In the genomic region with DNA sequence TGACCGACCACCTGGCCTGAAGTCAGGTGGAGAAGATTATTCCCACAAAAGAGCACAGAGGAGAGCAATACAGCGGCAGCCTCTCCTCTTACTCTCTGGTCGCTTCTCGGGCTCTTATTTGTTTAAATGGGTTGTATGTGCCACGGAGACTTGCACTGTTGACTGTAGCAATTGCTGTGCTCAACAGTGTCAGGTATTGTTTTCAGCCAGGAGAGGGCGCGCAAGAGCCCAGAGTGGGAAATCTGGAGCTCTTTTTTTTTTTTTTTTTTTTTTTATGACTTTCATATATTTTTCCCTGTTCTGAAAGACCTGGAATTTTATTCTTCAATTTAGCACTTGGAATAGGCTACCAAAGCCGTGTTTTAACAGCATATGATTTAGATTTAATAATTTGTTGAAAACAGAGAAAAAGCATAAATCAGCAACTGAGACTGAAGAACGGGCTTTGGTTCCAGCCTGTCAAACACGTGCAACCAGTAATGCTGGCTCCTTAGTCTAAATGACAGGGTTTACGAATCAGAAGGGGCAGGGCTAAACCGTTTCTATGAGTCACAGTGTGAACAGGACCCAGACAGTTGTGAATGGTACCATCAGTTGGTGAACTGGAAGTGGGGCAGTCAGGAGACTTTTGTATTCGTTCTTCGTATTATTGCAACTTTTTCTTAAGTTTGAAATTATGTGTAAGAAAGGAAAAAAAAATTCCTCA, we compare ENCODE assay signal across 9 mouse cellular contexts. TPM values are rescaled to one million over a fixed set of nuclear protein-coding genes. Genes with fewer than 3 reads are reported as not detected.
A peak's percentile ranks its signal among the peaks of the same experiment; 100 is the strongest.
DNase-seq lines count a peak whose midpoint lies in the region; ATAC-seq and TF ChIP-seq lines count a peak whose summit lies in the region.
"Had no signal": no experiment of that assay in that cellular context is flagged by ENCODE, and none has a peak within 500 bp of the region (broad histone marks: within the 10 kb centered on the region; RNA-seq: fewer than 3 reads in every experiment).

No protein-coding gene starts in this region.

- no peaks in the 10 kb centered on the region for H3K36me3 ChIP-seq in liver, embryonic 11.5 days (ENCODE audit: control insufficient read depth, insufficient read depth, low read length)

- no peaks in the 10 kb centered on the region for H3K9me3 ChIP-seq in liver, embryonic 11.5 days (ENCODE audit: control insufficient read depth, low read length)

- ATAC-seq in liver, embryonic 11.5 days (replicated peaks; ENCODE audit: low FRiP score) = no peak
- ATAC-seq in monocyte, adult 5-6 weeks (replicated peaks; ENCODE audit: insufficient number of reproducible peaks, low FRiP score, low TSS enrichment, poor library complexity, severe bottlenecking) = no peak

- peak; percentile 66 for DNase-seq in liver
- no peak for DNase-seq in liver, embryonic 11.5 days (ENCODE audit: low spot score)
- DNase-seq in MN1 (ENCODE audit: low spot score) = peak; percentile 11
- DNase-seq in adrenal gland, postnatal 14 days = peak; percentile 83
- DNase-seq in layer of hippocampus, postnatal 14 days (ENCODE audit: low spot score in 2 of 2) = peak; percentile 34 to 75
- peak; percentile 69 for DNase-seq in retina, embryonic 14.5 days (ENCODE audit: low spot score)

- no peak overlapping the region for H3K9ac ChIP-seq in liver, embryonic 11.5 days (ENCODE audit: low read depth, low read length)

- no peak overlapping the region for H3K4me2 ChIP-seq in liver, embryonic 11.5 days

- no peak overlapping the region for H3K4me3 ChIP-seq in liver, embryonic 11.5 days (ENCODE audit: low read depth, low read length)
- no peak overlapping the region for H3K4me3 ChIP-seq in embryonic fibroblast, embryonic 13.5 days (ENCODE audit: insufficient read depth, low read length)

- no peak for TF ChIP-seq POLR2A in embryonic fibroblast, embryonic 13.5 days (IDR thresholded peaks at IDR 0.05; ENCODE audit: low read depth, low read length)

- no peak overlapping the region for H3K27ac ChIP-seq in liver, embryonic 11.5 days (ENCODE audit: low read depth, low read length)
- H3K27ac ChIP-seq in embryonic fibroblast, embryonic 13.5 days (ENCODE audit: insufficient read depth, low read length) = no peak overlapping the region
- H3K27ac ChIP-seq: macrophage had no signal

- H3K4me1 ChIP-seq in liver, embryonic 11.5 days (replicated peaks; ENCODE audit: control insufficient read depth, insufficient read depth, low read length) = no peaks in the 10 kb centered on the region
- no peaks in the 10 kb centered on the region for H3K4me1 ChIP-seq in embryonic fibroblast, embryonic 13.5 days (ENCODE audit: control insufficient read depth, insufficient read depth, low read length)

- peak; percentile 44; the same call in 1 of the 2 replicates for TF ChIP-seq CTCF in embryonic fibroblast, embryonic 13.5 days (IDR thresholded peaks at IDR 0.05; ENCODE audit: borderline replicate concordance, insufficient read depth, low read length)

- no peaks in the 10 kb centered on the region for H3K27me3 ChIP-seq in liver, embryonic 11.5 days (replicated peaks; ENCODE audit: control insufficient read depth, insufficient read depth, low read length)

- WGBS in liver, embryonic 11.5 days = 50% methylated on average over 14 of the region's 14 CpGs

RNA-seq across cellular contexts. Expression of a gene that starts 12.0 kb away (rescaled TPM):
- polyA plus RNA-seq in liver, embryonic 11.5 days (2014; fragmentation: Nextera tagmentation; extraction: Ambion mirVana) = 5.2 and 5.4 TPM in 2 replicates
- 2.4 and 2.8 TPM in 2 replicates for total RNA-seq in adrenal gland, postnatal 14 days (2021)
- polyA plus RNA-seq in embryonic fibroblast, embryonic 13.5 days (2011; ENCODE audit: insufficient read length, low read depth, missing spikeins) = 0.42 and 2.1 TPM in 2 replicates
- 1 to 10 TPM; 3.1 to 5.1 TPM for total RNA-seq in layer of hippocampus, postnatal 14 days (2021)
- total RNA-seq in monocyte, adult 5-6 weeks (2017) = not detected in 3 replicates
- polyA plus RNA-seq: macrophage had no signal

RNA-seq across cellular contexts. Expression of a gene that starts 15.3 kb away (rescaled TPM):
- 25.8 and 30.0 TPM in 2 replicates for polyA plus RNA-seq in liver, embryonic 11.5 days (2014; fragmentation: Nextera tagmentation; extraction: Ambion mirVana)
- total RNA-seq in adrenal gland, postnatal 14 days (2021) = 56.4 and 70.4 TPM in 2 replicates
- 15.8 and 18.6 TPM in 2 replicates for polyA plus RNA-seq in embryonic fibroblast, embryonic 13.5 days (2011; ENCODE audit: insufficient read length, low read depth, missing spikeins)
- total RNA-seq in layer of hippocampus, postnatal 14 days (2021) = 10 to 100 TPM; 51.1 to 60.0 TPM
- total RNA-seq in monocyte, adult 5-6 weeks (2017) = 23.8 to 26.5 TPM (median 25.9 TPM) in 3 replicates
